Mouse (Mus musculus) limb, embryonic 14.5 days (tissue): ENCODE measurements around the gene Car11. TPM values are rescaled to one million over a fixed set of nuclear protein-coding genes. Genes with fewer than 3 reads are reported as not detected.
A peak's percentile ranks its signal among the peaks of the same experiment; 100 is the strongest.

Experiments used
- ATAC-seq: fragments of 200-750 bp; cut with Nextera tagmentation; 2 replicates; pipeline ENCODE4 v1.8.0; 2017; ENCODE audit warnings: low read depth, moderate number of reproducible peaks, moderate TSS enrichment; ENCODE audit not compliant: low FRiP score
- DNase-seq: peaks from one replicate; pipeline ENCODE4 v3.0.0-alpha.2; 2015; ENCODE audit warnings: low spot score
- H3K27ac ChIP-seq: fragments of 300-500 bp; sonication (generic); replicated peaks from 2 replicates; pipeline ENCODE4 v1.5.1; 2014; ENCODE audit warnings: low read depth, mild to moderate bottlenecking, low read length, moderate library complexity, mixed read lengths
- H3K27me3 ChIP-seq: fragments of 300-500 bp; sonication (generic); 2 replicates; pipeline ENCODE4 v1.6.1; 2014; ENCODE audit warnings: low read length, mixed read lengths; ENCODE audit not compliant: control insufficient read depth, insufficient read depth
- H3K36me3 ChIP-seq: fragments of 300-500 bp; sonication (generic); 2 replicates; pipeline ENCODE4 v1.6.1; 2014; ENCODE audit warnings: mild to moderate bottlenecking, low read length, moderate library complexity, mixed read lengths; ENCODE audit not compliant: control insufficient read depth, insufficient read depth
- H3K4me1 ChIP-seq: fragments of 300-500 bp; sonication (generic); 2 replicates; pipeline ENCODE4 v1.6.1; 2014; ENCODE audit warnings: antibody characterized with exemption, low read length, mixed read lengths; ENCODE audit not compliant: control insufficient read depth, insufficient read depth
- H3K4me2 ChIP-seq: fragments of 300-500 bp; sonication (generic); replicated peaks from 2 replicates; pipeline ENCODE4 v1.6.1; 2014; ENCODE audit warnings: low read depth, mild to moderate bottlenecking, low read length, moderate library complexity; ENCODE audit not compliant: severe bottlenecking
- H3K4me3 ChIP-seq: fragments of 300-500 bp; sonication (generic); replicated peaks from 2 replicates; pipeline ENCODE4 v1.5.1; 2014; ENCODE audit warnings: low read length
- H3K9ac ChIP-seq: fragments of 300-500 bp; sonication (generic); 2 replicates; pipeline ENCODE4 v1.6.1; 2014; ENCODE audit warnings: mild to moderate bottlenecking, low read depth, low read length, moderate library complexity; ENCODE audit not compliant: severe bottlenecking
- H3K9me3 ChIP-seq: fragments of 300-500 bp; sonication (generic); 2 replicates; pipeline ENCODE4 v1.6.1; 2016; ENCODE audit warnings: low read length; ENCODE audit not compliant: control insufficient read depth
- POLR2A ChIP-seq: fragments of 200-500 bp; IDR thresholded peaks from 2 replicates; pipeline ENCODE4 v1.8.0; 2012; ENCODE audit warnings: inconsistent platforms, mild to moderate bottlenecking, moderate library complexity, borderline replicate concordance; ENCODE audit not compliant: insufficient read depth, insufficient read length; ENCODE audit errors: extremely low read depth
- WGBS: fragments of 180-500 bp; shearing (Covaris S2); extraction: QIAGEN DNeasy Blood & Tissue Kit; methylation state at CpG from one replicate; pipeline ENCODE4 v1.1.7; 2014; 5-methylcytosine and 5-hydroxymethylcytosine counted together
- polyA plus RNA-seq, 2 experiments: library from polyadenylated mRNA; depleted of rRNA in 1 of 2; stranded (reverse) in 1 of 2; unstranded in 1 of 2; fragments of >200 nt; fragmentation: Nextera tagmentation in 1 of 2; extraction: Ambion mirVana in 1 of 2; gene quantifications; 2 replicates each; pipeline versions ENCODE4 v1.2.1 to v1.2.3; 2012 to 2014

Car11 gene
- polyA plus RNA-seq, 2 experiments, result 9.5 to 34.1 TPM

DNA sequence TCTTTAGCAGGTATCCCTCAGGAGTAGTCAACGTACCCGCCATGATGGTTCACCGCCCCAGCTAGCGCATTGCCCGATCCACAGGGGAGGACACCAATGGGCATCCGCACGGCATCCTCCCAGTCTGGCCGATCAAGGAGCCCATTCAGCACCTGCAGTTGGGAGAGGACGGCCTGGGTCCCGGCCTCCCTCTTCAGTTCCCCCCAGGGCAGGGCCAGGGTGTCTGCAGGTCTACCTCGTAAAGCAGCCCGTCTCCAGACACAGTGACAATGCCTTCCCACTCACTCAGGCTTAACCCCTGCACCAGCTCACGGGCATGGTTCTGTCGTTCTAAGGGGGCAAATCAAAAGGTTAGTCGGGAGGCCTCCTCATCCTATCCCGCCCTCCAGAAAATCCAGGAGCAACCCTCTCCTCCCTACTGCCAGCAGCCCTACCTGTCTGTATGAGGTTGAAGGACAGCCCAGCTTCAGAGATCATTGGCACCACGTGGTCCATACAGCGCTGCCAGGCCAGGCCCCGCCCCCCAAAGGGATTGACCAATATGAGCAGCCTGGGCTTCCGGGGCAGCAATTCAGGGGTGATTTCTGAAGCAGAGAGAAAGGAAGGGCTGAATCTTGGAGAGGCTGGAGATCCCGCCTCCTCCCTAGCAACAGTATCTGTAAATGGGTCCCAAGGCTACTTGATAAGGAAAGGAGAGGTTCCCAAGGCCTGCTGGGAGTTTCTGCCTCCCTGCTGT, 12.5 kb downstream of the Car11 start:
- DNase-seq (no peak), ATAC-seq (no peak)
- WGBS, result 87% methylated on average over 21 of the region's 21 CpGs
- Histone ChIP-seq H3K27me3 (no peaks in the 10 kb centered on the region), H3K36me3 (peaks cover 48% of the 10 kb centered on the region), H3K9ac (no peak overlapping the region), H3K9me3 (no peaks in the 10 kb centered on the region), H3K4me1 (peaks cover 39% of the 10 kb centered on the region), H3K4me3 (no peak overlapping the region), H3K4me2 (no peak overlapping the region), H3K27ac (no peak overlapping the region)
- no peak for TF ChIP-seq POLR2A

DNA sequence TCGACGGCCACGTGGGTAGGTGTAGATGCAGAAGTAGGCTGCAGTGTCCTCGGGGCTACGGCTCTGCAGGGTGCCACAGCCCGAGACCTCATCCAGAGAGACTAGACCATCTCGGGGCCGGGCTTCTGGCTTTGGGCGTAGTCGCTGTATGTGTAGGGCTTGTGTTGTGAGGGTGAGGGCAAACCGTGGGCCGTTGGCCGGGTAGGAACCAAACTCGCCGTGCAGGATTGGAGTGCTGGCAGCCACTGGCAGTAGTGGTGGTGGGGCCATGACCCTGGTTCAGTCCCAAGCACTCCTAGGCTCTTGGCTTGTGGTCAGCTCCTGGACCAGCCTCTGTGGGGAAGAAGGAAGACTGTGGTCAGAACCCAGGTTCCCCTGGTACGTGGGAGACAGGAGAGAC, 13.8 kb downstream of the Car11 start:
- WGBS, result 95% methylated on average over 16 of the region's 16 CpGs
- Histone ChIP-seq H3K4me3 (no peak overlapping the region), H3K36me3 (peaks cover 48% of the 10 kb centered on the region)

DNA sequence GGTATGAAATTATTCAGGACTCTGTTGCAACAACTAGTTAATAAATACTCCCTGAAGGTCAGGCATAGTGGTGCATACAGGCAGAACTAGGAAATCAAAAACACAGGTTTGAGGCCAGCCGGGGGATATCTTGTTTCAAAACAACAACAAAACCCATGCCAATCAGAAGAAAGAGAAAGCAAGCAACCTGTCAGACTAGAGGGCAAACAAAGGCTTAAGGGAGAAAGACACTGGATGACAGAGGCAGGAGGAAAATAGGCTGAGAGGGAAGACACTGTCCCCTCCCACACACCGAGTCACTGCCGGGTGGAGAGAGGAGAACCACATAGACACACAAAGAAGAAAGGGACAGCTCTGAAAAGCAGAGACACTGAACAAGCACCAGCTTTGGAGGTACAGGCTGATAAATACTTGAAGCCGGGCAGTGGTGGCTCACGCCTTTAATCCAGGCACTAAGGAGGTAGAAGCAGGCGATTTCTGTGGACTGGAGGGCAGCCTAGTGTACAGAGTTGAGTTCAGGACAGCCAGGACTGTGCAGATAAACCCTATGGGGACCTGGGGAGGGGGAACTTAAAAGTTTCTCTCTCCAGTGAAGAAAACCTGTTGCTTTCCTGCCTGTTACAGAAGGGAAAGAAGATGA, 14.4 kb downstream of the Car11 start:
- H3K9ac ChIP-seq, result no peak overlapping the region
- no peaks in the 10 kb centered on the region for H3K27me3 ChIP-seq
- H3K4me1 ChIP-seq, result peaks cover 28% of the 10 kb centered on the region
- WGBS, result 91% methylated on average over 6 of the region's 6 CpGs
- H3K4me2 ChIP-seq, result peak overlapping the region; percentile 88
- TF ChIP-seq POLR2A, result no peak
- ATAC-seq (no peak), DNase-seq (no peak)
- H3K27ac ChIP-seq, result no peak overlapping the region
- H3K36me3 ChIP-seq, result peaks cover 48% of the 10 kb centered on the region
- peak overlapping the region; percentile 47 for H3K4me3 ChIP-seq
- no peaks in the 10 kb centered on the region for H3K9me3 ChIP-seq

More for the DNA sequence above, 13.8 kb downstream of the Car11 start:
- no peak for TF ChIP-seq POLR2A
- no peak overlapping the region for H3K9ac ChIP-seq
- peaks cover 27% of the 10 kb centered on the region for H3K4me1 ChIP-seq
- ATAC-seq (no peak), DNase-seq (no peak)
- H3K27me3 ChIP-seq, result no peaks in the 10 kb centered on the region
- no peak overlapping the region for H3K27ac ChIP-seq
- H3K4me2 ChIP-seq, result no peak overlapping the region
- H3K9me3 ChIP-seq, result no peaks in the 10 kb centered on the region

DNA sequence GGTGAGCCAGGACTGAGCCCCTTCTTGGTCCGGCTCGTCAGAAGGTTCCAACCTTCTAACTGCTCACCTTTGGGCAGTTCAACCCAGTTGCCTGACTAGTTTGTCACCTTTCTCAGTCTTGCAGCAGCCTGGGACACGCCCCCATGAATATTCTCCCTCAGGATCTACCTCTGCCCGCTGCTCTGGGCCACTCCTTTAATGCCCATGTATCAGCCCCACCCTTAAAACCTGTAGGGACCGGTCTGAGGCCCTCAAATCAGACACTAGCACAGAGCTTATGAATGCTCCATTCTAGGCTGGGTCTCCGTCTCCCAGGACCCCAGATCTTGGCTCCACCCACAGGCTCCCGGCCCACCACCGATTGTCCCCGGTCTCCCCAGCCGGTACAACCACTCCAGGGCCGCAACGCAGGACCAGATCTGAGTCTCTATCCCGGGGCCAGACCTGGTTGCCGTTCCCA, 15.0 kb downstream of the Car11 start:
- ATAC-seq (peak; percentile 17), DNase-seq (no peak)
- TF ChIP-seq POLR2A, result no peak
- H3K27me3 ChIP-seq, result no peaks in the 10 kb centered on the region
- H3K4me1 ChIP-seq, result peaks cover 31% of the 10 kb centered on the region
- 10% methylated on average over 14 of the region's 14 CpGs for WGBS
- no peaks in the 10 kb centered on the region for H3K9me3 ChIP-seq
- H3K4me2 ChIP-seq, result peak overlapping the region; percentile 88
- no peak overlapping the region for H3K27ac ChIP-seq
- H3K4me3 ChIP-seq, result peak overlapping the region; percentile 47
- H3K36me3 ChIP-seq, result peaks cover 49% of the 10 kb centered on the region
- H3K9ac ChIP-seq, result peak overlapping the region; percentile 49

DNA sequence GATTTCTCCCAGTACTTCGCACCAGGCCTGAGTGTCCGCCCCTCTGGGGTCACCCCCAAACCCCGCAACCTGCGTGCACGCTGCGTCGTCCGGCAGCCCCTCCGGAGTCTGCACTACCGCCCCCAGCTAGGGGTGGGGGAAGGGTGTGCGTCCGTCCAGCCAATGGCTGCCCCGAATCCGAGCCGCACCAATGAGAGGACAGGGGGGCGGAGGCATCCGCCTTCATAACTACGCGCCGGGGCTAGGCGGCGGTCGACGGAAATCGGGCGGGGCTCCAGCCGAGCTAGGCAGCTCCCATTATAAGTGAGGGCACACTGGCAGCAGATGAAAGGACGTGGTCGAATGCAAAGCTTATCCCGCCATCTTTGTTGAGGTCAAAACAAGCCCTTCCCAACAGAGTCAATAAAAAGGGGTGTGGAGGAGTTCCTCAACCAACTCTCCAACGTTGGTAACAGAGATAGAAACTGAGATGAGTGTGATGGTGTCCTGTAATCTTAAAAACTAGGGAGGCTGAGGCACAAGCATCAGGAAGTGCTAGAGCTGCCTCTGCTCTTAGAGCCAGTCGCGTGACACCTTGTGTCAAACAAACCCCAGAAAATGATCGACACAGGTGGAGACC, 15.6 kb downstream of the Car11 start, which contains the start of gene Rpl18:
Gene Rpl18, plus strand, starts transcription at position 368 of the 619 bp plus-strand sequence.
- Histone ChIP-seq H3K27me3 (no peaks in the 10 kb centered on the region), H3K9me3 (no peaks in the 10 kb centered on the region), H3K9ac (peak within 1 kb of the TSS; percentile 49), H3K4me3 (peak within 1 kb of the TSS; percentile 47), H3K36me3 (peaks cover 49% of the 10 kb centered on the region), H3K4me1 (peaks cover 31% of the 10 kb centered on the region), H3K27ac (no peak within 1 kb of the TSS; the same call in 1 of the 2 replicates), H3K4me2 (peak within 1 kb of the TSS; percentile 88)
- WGBS, result 7% methylated on average over 33 of the region's 34 CpGs
- DNase-seq (peak; percentile 98), ATAC-seq (peak; percentile 92)
- peak; percentile 42; the same call in 1 of the 2 replicates for TF ChIP-seq POLR2A
